Mouse (Mus musculus) kidney, postnatal 0 days (tissue): ENCODE measurements around the gene Ppp6r3. TPM values are rescaled to one million over a fixed set of nuclear protein-coding genes. Genes with fewer than 3 reads are reported as not detected.

Source experiments
- ATAC-seq: fragments of 200-750 bp; cut with Nextera tagmentation; replicated peaks from 2 replicates; pipeline ENCODE4 v1.8.0; 2017; ENCODE audit warnings: low read depth, moderate number of reproducible peaks, moderate TSS enrichment, moderate library complexity; ENCODE audit not compliant: low FRiP score
- DNase-seq: peaks from one replicate; pipeline ENCODE4 v3.0.0-alpha.2; 2016; ENCODE audit warnings: low spot score
- H3K27ac ChIP-seq: fragments of 300-500 bp; sonication (generic); 2 replicates; pipeline ENCODE4 v1.5.1; 2014; ENCODE audit warnings: mild to moderate bottlenecking
- H3K27me3 ChIP-seq: fragments of 300-500 bp; sonication (generic); 2 replicates; pipeline ENCODE4 v1.6.1; 2014; ENCODE audit warnings: low read length, mixed read lengths; ENCODE audit not compliant: insufficient read depth
- H3K36me3 ChIP-seq: fragments of 300-500 bp; sonication (generic); 2 replicates; pipeline ENCODE4 v1.6.1; 2014; ENCODE audit warnings: low read length, mixed read lengths; ENCODE audit not compliant: insufficient read depth
- H3K4me1 ChIP-seq: fragments of 300-500 bp; sonication (generic); replicated peaks from 2 replicates; pipeline ENCODE4 v1.6.1; 2014; ENCODE audit warnings: antibody characterized with exemption, low read length, mixed read lengths; ENCODE audit not compliant: insufficient read depth
- H3K4me2 ChIP-seq: fragments of 300-500 bp; sonication (generic); 2 replicates; pipeline ENCODE4 v1.6.1; 2014; ENCODE audit warnings: mild to moderate bottlenecking, low read length, moderate library complexity, mixed read lengths
- H3K4me3 ChIP-seq: fragments of 300-500 bp; sonication (generic); replicated peaks from 2 replicates; pipeline ENCODE4 v1.5.1; 2014; ENCODE audit warnings: low read depth, low read length
- H3K9ac ChIP-seq: fragments of 300-500 bp; sonication (generic); 2 replicates; pipeline ENCODE4 v1.6.1; 2014; ENCODE audit warnings: low read depth, low read length
- H3K9me3 ChIP-seq: fragments of 300-500 bp; sonication (generic); replicated peaks from 2 replicates; pipeline ENCODE4 v1.6.1; 2016; ENCODE audit warnings: low read length, inconsistent platforms, mixed read lengths
- CTCF ChIP-seq: IDR thresholded peaks from 2 replicates; pipeline ENCODE4 v1.5.1; 2016; ENCODE audit warnings: antibody characterized with exemption, low read depth, mild to moderate bottlenecking, moderate library complexity
- WGBS: fragments of 180-500 bp; shearing (Covaris S2); extraction: QIAGEN DNeasy Blood & Tissue Kit; methylation state at CpG from one replicate; pipeline ENCODE4 v1.1.7; 2014; 5-methylcytosine and 5-hydroxymethylcytosine counted together
- polyA plus RNA-seq: library from polyadenylated mRNA; unstranded; fragments of >200 nt; fragmentation: Nextera tagmentation; extraction: Ambion mirVana; gene quantifications from 2 replicates; pipeline ENCODE4 v1.2.1, GENCODE M21; 2015

Gene Ppp6r3
- polyA plus RNA-seq, 1 experiment from 2014 or later: 37.9 TPM

GRCm38 (mm10) chr19:3405531-3406281 is 169.8 kb downstream of the Ppp6r3 start:
- Histone ChIP-seq H3K36me3 (no peaks in the 10 kb centered on the region), H3K27ac (no peak overlapping the region), H3K4me3 (no peak overlapping the region), H3K4me1 (no peaks in the 10 kb centered on the region), H3K9ac (no peak overlapping the region), H3K9me3 (no peaks in the 10 kb centered on the region), H3K4me2 (no peak overlapping the region), H3K27me3 (no peaks in the 10 kb centered on the region)
- ATAC-seq (no peak), DNase-seq (no peak)
- TF ChIP-seq CTCF: no peak
- WGBS: 67% methylated on average over 1 of the region's 1 CpGs

Other genes starting within 250 kb of the Ppp6r3 start
- 0.93 and 0.96 TPM in 2 replicates for gene Tesmin, start 186.9 kb downstream of the Ppp6r3 start, polyA plus RNA-seq
- 0.61 and 0.70 TPM in 2 replicates for gene Gal, start 161.2 kb downstream of the Ppp6r3 start, polyA plus RNA-seq
- gene Lrp5, start 110.8 kb upstream of the Ppp6r3 start, polyA plus RNA-seq: 3.3 and 3.5 TPM in 2 replicates
- 27.3 and 29.1 TPM in 2 replicates for gene 1810055G02Rik, start 132.5 kb upstream of the Ppp6r3 start, polyA plus RNA-seq
- 19.5 and 20.0 TPM in 2 replicates for gene Kmt5b, start 191.7 kb upstream of the Ppp6r3 start, polyA plus RNA-seq